Mouse (Mus musculus) heart, adult 10 weeks (tissue): ENCODE data around the gene B3galnt2. TPM values are rescaled to one million over a fixed set of nuclear protein-coding genes. Genes with fewer than 3 reads are reported as not detected.

Source experiments
- polyA plus RNA-seq: library from polyadenylated mRNA; stranded (reverse); fragments of 350-450 nt; fragmentation: Illumina TruSeq; extraction: RNeasy Lipid Tissue Mini Kit (QIAGEN cat#74804); gene quantifications from one replicate; pipeline ENCODE4 v1.2.3, GENCODE M21; 2014; ENCODE audit warnings: low read depth, low replicate concordance

The B3galnt2 gene
- 30.6 TPM for polyA plus RNA-seq

GRCm38 (mm10) chr13:13953874-13954832, at the start of gene B3galnt2:
B3galnt2 (plus strand) TSS chr13:13954469.

GRCm38 (mm10) chr13:14039292-14039965, 85.2 kb downstream of the B3galnt2 start, which contains the start of gene Tbce:
Tbce (minus strand) TSS chr13:14039638.

Other genes starting within 250 kb of the B3galnt2 start
- 0.58 TPM for gene Gng4, start 170.4 kb upstream of the B3galnt2 start, polyA plus RNA-seq
- gene Tbce, start 85.2 kb downstream of the B3galnt2 start, polyA plus RNA-seq, result 46.7 TPM
- gene Arid4b, start 108.8 kb downstream of the B3galnt2 start, polyA plus RNA-seq, result 14.1 TPM
- 27.7 TPM for gene Ggps1, start 109.0 kb downstream of the B3galnt2 start, polyA plus RNA-seq